Mouse (Mus musculus): ENCODE measurements at regions not wholly inside any gene's neighbourhood (a gene's known extent, or its start where the extent isn't known, plus 50 kb on each side); places are given as distances from the start of the nearest gene placed in this dataset.
"Not testable (repeated sequence)": the region's sequence is repeated elsewhere in the genome, so short reads cannot be mapped to it uniquely, and the experiment has no call there.

DNA sequence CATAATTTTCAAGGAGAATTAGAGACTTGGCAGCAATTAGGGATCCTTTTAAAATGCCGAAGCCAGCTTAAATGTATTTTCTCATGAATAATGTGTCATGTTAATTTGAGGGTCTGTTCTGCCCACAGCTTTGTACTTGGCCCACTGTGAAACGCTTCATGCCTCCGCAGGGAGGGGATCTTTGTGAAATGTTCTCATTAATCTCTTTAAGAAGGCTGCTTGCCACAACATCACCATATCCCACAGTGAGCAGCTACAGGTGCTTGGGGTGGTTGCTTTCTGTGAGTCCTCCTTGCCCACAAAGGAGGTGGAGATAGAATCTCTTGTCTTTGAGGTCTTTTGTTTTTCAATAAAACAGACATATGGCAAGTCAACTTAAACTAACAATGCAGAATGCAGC, 159.3 kb upstream of the Got2 start:
- Histone ChIP-seq H3ac (ENCODE audit: control insufficient read depth, insufficient read length, low read depth) (no peak overlapping the region), H3K79me3 (ENCODE audit: low read depth) (no peaks in the 10 kb centered on the region)
- TF ChIP-seq CEBPB (IDR thresholded peaks at IDR 0.05; ENCODE audit: low read depth) (no peak), MYOD1 (IDR thresholded peaks at IDR 0.05; ENCODE audit: control insufficient read depth, insufficient read length, low read depth) (no peak), MAX (IDR thresholded peaks at IDR 0.05) (no peak), MYOG (IDR thresholded peaks at IDR 0.05; ENCODE audit: control insufficient read depth, extremely low read depth, insufficient read length) (no peak), FOSL1 (IDR thresholded peaks at IDR 0.05; ENCODE audit: insufficient read depth, low read length, poor library complexity, severe bottlenecking) (no peak), USF1 (IDR thresholded peaks at IDR 0.05; ENCODE audit: low read depth) (no peak), CTCF (IDR thresholded peaks at IDR 0.05; ENCODE audit: control insufficient read depth, insufficient read depth, insufficient read length) (no peak)

DNA sequence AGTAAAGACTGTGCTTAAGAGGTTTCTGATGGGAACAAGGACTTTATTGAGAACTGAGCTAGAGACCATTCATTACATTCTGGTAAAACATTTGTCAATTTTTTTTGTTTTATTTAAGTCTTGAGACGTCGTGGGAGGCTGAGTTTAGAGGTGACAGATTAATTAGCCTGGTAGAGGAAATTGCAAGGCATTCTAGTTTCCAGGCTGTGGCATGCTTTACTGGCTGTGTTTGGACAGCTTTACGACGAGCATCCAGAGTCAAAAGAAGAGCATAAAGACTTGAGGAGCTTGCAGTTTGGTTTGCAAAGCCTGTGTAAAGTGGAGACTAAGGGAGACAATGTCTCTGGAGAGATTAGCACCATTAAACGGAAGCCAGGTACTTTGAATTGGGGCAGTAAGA, 154.0 kb upstream of the Got2 start:
- no peaks in the 10 kb centered on the region for H3K79me2 ChIP-seq (ENCODE audit: control insufficient read depth, insufficient read depth)
- H3K4me3 ChIP-seq (ENCODE audit: insufficient read depth, poor library complexity, severe bottlenecking), result no peak overlapping the region
- no peak overlapping the region for H3ac ChIP-seq (ENCODE audit: control insufficient read depth, insufficient read length, low read depth)
- H3K79me3 ChIP-seq (ENCODE audit: low read depth), result no peaks in the 10 kb centered on the region
- no peaks in the 10 kb centered on the region for H3K36me3 ChIP-seq (ENCODE audit: control insufficient read depth, insufficient read depth)
- TF ChIP-seq MYOG (IDR thresholded peaks at IDR 0.05; ENCODE audit: control insufficient read depth, extremely low read depth, insufficient read length), result no peak
- TF ChIP-seq CTCF (IDR thresholded peaks at IDR 0.05; ENCODE audit: control insufficient read depth, insufficient read depth, insufficient read length), result no peak
- no peak for TF ChIP-seq MAX (IDR thresholded peaks at IDR 0.05)
- no peak for TF ChIP-seq MYOD1 (IDR thresholded peaks at IDR 0.05; ENCODE audit: control insufficient read depth, insufficient read length, low read depth)
- TF ChIP-seq USF1 (IDR thresholded peaks at IDR 0.05; ENCODE audit: low read depth), result no peak
- no peak for TF ChIP-seq FOSL1 (IDR thresholded peaks at IDR 0.05; ENCODE audit: insufficient read depth, low read length, poor library complexity, severe bottlenecking)
- no peaks in the 10 kb centered on the region for H3K27me3 ChIP-seq (ENCODE audit: control insufficient read depth, insufficient read depth, insufficient read length)

More for the DNA sequence above, 159.3 kb upstream of the Got2 start:
- Histone ChIP-seq H3K4me3 (ENCODE audit: insufficient read depth, poor library complexity, severe bottlenecking) (no peak overlapping the region), H3K79me2 (ENCODE audit: control insufficient read depth, insufficient read depth) (no peaks in the 10 kb centered on the region), H3K27me3 (ENCODE audit: control insufficient read depth, insufficient read depth, insufficient read length) (no peaks in the 10 kb centered on the region), H3K36me3 (ENCODE audit: control insufficient read depth, insufficient read depth) (no peaks in the 10 kb centered on the region)

DNA sequence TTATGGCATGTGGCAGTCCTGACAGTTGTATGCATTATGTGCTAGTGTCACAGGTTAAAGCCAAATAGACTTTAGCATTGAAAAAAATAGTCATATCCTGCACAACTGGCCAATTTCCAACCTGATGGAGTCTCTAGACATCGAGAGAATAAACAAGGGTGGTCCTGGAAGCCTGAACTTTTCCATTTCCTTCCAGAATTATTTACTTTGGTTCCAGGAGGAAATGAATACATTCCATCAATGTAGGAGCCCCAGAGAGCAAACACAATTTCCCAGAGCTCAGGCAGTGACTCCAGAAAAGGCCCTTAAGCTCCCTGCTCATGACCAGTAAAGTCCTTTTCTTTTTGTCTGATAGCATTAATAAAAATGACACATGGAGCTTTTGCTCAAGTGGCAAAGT, 151.9 kb upstream of the Got2 start:
- no peak overlapping the region for H3K4me3 ChIP-seq (ENCODE audit: insufficient read depth, poor library complexity, severe bottlenecking)
- H3K79me3 ChIP-seq (ENCODE audit: low read depth), result no peaks in the 10 kb centered on the region
- H3K27me3 ChIP-seq (ENCODE audit: control insufficient read depth, insufficient read depth, insufficient read length), result no peaks in the 10 kb centered on the region
- H3K36me3 ChIP-seq (ENCODE audit: control insufficient read depth, insufficient read depth), result no peaks in the 10 kb centered on the region
- H3ac ChIP-seq (ENCODE audit: control insufficient read depth, insufficient read length, low read depth), result no peak overlapping the region
- no peaks in the 10 kb centered on the region for H3K79me2 ChIP-seq (ENCODE audit: control insufficient read depth, insufficient read depth)
- TF ChIP-seq USF1 (IDR thresholded peaks at IDR 0.05; ENCODE audit: low read depth) (no peak), MAX (IDR thresholded peaks at IDR 0.05) (no peak), FOSL1 (IDR thresholded peaks at IDR 0.05; ENCODE audit: insufficient read depth, low read length, poor library complexity, severe bottlenecking) (no peak), MYOD1 (IDR thresholded peaks at IDR 0.05; ENCODE audit: control insufficient read depth, insufficient read length, low read depth) (no peak), CEBPB (IDR thresholded peaks at IDR 0.05; ENCODE audit: low read depth) (no peak), CTCF (IDR thresholded peaks at IDR 0.05; ENCODE audit: control insufficient read depth, insufficient read depth, insufficient read length) (no peak), MYOG (IDR thresholded peaks at IDR 0.05; ENCODE audit: control insufficient read depth, extremely low read depth, insufficient read length) (no peak)

DNA sequence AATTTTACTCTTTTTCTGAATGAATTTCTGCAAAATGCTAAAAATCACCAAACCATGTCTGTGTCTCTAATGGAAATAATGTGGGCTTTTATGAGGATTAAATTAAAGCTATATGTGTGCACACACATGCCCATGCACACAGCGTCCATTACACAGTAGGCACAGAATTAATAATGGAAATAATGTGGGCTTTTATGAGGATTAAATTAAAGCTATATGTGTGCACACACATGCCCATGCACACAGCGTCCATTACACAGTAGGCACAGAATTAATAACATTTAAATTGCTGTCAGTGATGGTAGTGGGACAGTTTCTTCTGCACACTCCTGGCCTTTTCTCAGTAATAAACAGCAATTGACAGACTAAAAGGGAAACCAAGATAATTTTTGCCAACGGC, 130.4 kb upstream of the Got2 start:
- H3K79me2 ChIP-seq (ENCODE audit: control insufficient read depth, insufficient read depth); H3K79me3 ChIP-seq (ENCODE audit: low read depth); H3ac ChIP-seq (ENCODE audit: control insufficient read depth, insufficient read length, low read depth); H3K4me3 ChIP-seq (ENCODE audit: insufficient read depth, poor library complexity, severe bottlenecking); H3K36me3 ChIP-seq (ENCODE audit: control insufficient read depth, insufficient read depth); H3K27me3 ChIP-seq (ENCODE audit: control insufficient read depth, insufficient read depth, insufficient read length): not testable (repeated sequence)

DNA sequence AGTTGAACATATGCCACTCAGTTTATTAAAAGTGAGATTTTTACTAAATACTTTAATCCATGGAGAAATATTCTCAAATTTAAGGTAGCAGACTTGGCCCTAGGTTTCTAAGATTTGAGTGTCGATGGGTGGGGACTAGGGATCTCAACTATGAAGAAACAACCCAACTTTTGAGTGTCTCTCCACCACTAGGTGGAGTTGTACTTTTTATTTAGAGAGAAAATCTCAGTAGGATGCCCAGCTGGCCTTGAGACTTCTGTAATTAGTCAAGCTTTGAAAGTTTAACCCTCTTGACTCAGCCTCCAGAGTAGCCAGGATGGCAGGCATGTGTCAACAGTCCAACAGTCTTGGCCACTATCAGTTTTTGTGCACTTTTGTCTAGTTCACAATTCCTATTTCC, 123.7 kb upstream of the Got2 start:
- H3ac ChIP-seq (ENCODE audit: control insufficient read depth, insufficient read length, low read depth), result no peak overlapping the region
- no peaks in the 10 kb centered on the region for H3K79me3 ChIP-seq (ENCODE audit: low read depth)
- H3K79me2 ChIP-seq (ENCODE audit: control insufficient read depth, insufficient read depth), result no peaks in the 10 kb centered on the region
- H3K27me3 ChIP-seq (ENCODE audit: control insufficient read depth, insufficient read depth, insufficient read length), result no peaks in the 10 kb centered on the region
- no peak for TF ChIP-seq CTCF (IDR thresholded peaks at IDR 0.05; ENCODE audit: control insufficient read depth, insufficient read depth, insufficient read length)
- TF ChIP-seq MYOG (IDR thresholded peaks at IDR 0.05; ENCODE audit: control insufficient read depth, extremely low read depth, insufficient read length), result no peak
- no peak for TF ChIP-seq FOSL1 (IDR thresholded peaks at IDR 0.05; ENCODE audit: insufficient read depth, low read length, poor library complexity, severe bottlenecking)
- no peak for TF ChIP-seq CEBPB (IDR thresholded peaks at IDR 0.05; ENCODE audit: low read depth)
- no peak for TF ChIP-seq USF1 (IDR thresholded peaks at IDR 0.05; ENCODE audit: low read depth)
- no peak for TF ChIP-seq MAX (IDR thresholded peaks at IDR 0.05)
- no peak overlapping the region for H3K4me3 ChIP-seq (ENCODE audit: insufficient read depth, poor library complexity, severe bottlenecking)
- no peaks in the 10 kb centered on the region for H3K36me3 ChIP-seq (ENCODE audit: control insufficient read depth, insufficient read depth)

DNA sequence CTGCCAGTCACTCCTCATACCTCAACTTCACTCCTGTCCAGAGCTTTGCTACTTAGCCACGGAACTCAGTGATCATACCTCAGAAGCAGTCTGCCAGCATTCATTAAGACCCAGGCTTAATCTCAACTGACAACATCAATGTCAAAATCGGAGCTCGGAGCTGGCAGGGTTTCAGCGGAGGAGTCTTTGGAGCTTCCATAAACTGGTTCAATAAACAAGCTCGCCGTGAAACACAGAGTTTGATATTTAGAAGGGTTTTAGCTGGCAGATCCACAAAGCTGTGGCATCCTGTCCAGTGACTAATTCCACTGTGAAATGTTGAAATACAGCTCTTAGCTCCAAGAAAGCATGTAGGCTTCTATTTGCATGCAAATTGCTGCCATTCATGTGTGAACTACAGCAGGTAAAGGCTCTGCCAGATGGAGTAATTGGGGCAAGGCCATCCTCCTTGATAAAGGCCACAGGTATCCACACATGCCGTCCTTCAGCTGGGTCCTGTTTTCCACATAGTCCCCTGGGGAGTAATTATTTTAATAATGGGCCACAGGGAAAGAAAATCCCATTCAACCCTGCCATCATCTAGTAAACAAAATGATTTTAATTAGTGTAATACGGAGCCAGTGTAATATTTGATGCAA, 103.6 kb upstream of the Got2 start:
- Histone ChIP-seq H3K79me3 (ENCODE audit: low read depth) (no peaks in the 10 kb centered on the region), H3K4me3 (ENCODE audit: insufficient read depth, poor library complexity, severe bottlenecking) (no peak overlapping the region), H3K36me3 (ENCODE audit: control insufficient read depth, insufficient read depth) (no peaks in the 10 kb centered on the region), H3ac (ENCODE audit: control insufficient read depth, insufficient read length, low read depth) (no peak overlapping the region), H3K79me2 (ENCODE audit: control insufficient read depth, insufficient read depth) (no peaks in the 10 kb centered on the region), H3K27me3 (ENCODE audit: control insufficient read depth, insufficient read depth, insufficient read length) (no peaks in the 10 kb centered on the region)
- TF ChIP-seq USF1 (IDR thresholded peaks at IDR 0.05; ENCODE audit: low read depth) (no peak), FOSL1 (IDR thresholded peaks at IDR 0.05; ENCODE audit: insufficient read depth, low read length, poor library complexity, severe bottlenecking) (no peak), MYOD1 (IDR thresholded peaks at IDR 0.05; ENCODE audit: control insufficient read depth, insufficient read length, low read depth) (no peak), MAX (IDR thresholded peaks at IDR 0.05) (no peak)
